Mouse (Mus musculus) liver, embryonic 15.5 days (tissue): ENCODE results near the gene C530008M17Rik. TPM values are rescaled to one million over a fixed set of nuclear protein-coding genes. Genes with fewer than 3 reads are reported as not detected.

Source experiments
- ATAC-seq: fragments of 200-750 bp; cut with Nextera tagmentation; 2 replicates; pipeline ENCODE4 v1.8.0; 2017; ENCODE audit warnings: moderate number of reproducible peaks, mild to moderate bottlenecking, moderate library complexity; ENCODE audit not compliant: insufficient read depth
- H3K27ac ChIP-seq: fragments of 300-500 bp; sonication (generic); replicated peaks from 2 replicates; pipeline ENCODE4 v1.5.1; 2015; ENCODE audit warnings: mild to moderate bottlenecking, inconsistent platforms
- H3K27me3 ChIP-seq: fragments of 300-500 bp; sonication (generic); 2 replicates; pipeline ENCODE4 v1.6.1; 2015; ENCODE audit warnings: mild to moderate bottlenecking, inconsistent platforms
- H3K36me3 ChIP-seq: fragments of 300-500 bp; sonication (generic); replicated peaks from 2 replicates; pipeline ENCODE4 v1.6.1; 2015; ENCODE audit warnings: moderate library complexity, mild to moderate bottlenecking, inconsistent platforms
- H3K4me1 ChIP-seq: fragments of 300-500 bp; sonication (generic); replicated peaks from 2 replicates; pipeline ENCODE4 v1.6.1; 2015; ENCODE audit warnings: inconsistent platforms
- H3K4me2 ChIP-seq: fragments of 300-500 bp; sonication (generic); 2 replicates; pipeline ENCODE4 v1.6.1; 2015; ENCODE audit warnings: moderate library complexity, mild to moderate bottlenecking, inconsistent platforms
- H3K4me3 ChIP-seq: fragments of 300-500 bp; sonication (generic); replicated peaks from 2 replicates; pipeline ENCODE4 v1.5.1; 2015; ENCODE audit warnings: mild to moderate bottlenecking, inconsistent platforms
- H3K9ac ChIP-seq: fragments of 300-500 bp; sonication (generic); 2 replicates; pipeline ENCODE4 v1.6.1; 2015; ENCODE audit warnings: moderate library complexity, mild to moderate bottlenecking, inconsistent platforms
- H3K9me3 ChIP-seq: fragments of 300-500 bp; sonication (generic); replicated peaks from 2 replicates; pipeline ENCODE4 v1.6.1; 2016; ENCODE audit warnings: inconsistent platforms
- WGBS: fragments of 180-500 bp; shearing (Covaris S2); methylation state at CpG from one replicate; pipeline ENCODE4 v1.1.7; 2015; ENCODE audit warnings: mixed read lengths; ENCODE audit not compliant: insufficient replicate concordance; 5-methylcytosine and 5-hydroxymethylcytosine counted together
- polyA plus RNA-seq: library from polyadenylated mRNA; unstranded; fragments of >200 nt; fragmentation: Nextera tagmentation; extraction: Ambion mirVana; gene quantifications from 2 replicates; pipeline ENCODE4 v1.2.1, GENCODE M21; 2015

C530008M17Rik gene
- polyA plus RNA-seq, 1 experiment from 2014 or later = 7.5 TPM

DNA sequence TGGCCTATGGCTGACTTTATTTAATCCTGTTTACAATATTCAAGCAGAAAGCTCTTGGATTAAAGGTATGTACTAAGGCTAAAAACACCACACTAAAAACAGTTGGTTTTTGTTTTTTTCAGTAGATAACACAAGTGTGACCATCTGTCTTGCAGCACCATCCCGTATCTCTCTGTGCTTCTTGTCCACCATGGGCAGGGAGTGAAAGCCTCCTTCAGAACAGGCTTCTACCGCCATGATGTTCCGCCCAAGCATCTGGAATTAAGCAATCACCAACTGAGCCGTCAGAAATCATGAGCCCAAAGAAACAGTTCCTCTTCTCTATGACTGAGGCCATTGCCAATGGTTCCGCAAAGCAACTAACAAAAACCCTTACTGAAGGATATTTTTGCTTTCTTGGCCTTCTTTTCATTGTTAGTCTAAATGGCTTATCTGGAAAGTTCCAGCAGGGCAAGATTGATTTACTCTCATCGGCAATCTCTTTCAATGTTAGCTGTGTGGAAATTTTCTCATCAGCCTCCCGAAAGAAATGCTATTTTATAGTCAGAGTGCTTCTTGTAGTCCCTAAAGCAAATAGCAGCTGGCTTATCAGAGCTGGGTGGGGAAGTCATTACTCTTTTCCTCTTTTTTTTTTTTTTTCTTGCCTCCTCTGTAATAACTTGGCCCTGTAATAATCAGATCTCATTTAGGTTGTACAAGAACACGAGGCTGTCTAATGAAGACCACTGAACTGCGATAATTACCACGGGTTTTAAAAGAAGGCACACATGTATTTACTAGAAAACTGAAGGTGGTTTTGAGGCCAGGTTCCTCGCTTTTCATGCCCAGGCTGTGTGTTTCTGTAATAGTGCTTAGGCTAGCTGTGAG lies 49.2 kb downstream of the C530008M17Rik start:
- Histone ChIP-seq H3K27ac (no peak overlapping the region), H3K27me3 (no peaks in the 10 kb centered on the region), H3K9ac (no peak overlapping the region), H3K4me3 (no peak overlapping the region), H3K9me3 (no peaks in the 10 kb centered on the region), H3K36me3 (no peaks in the 10 kb centered on the region), H3K4me1 (peaks cover 38% of the 10 kb centered on the region), H3K4me2 (no peak overlapping the region)
- ATAC-seq = no peak
- 62% methylated on average over 11 of the region's 11 CpGs for WGBS

DNA sequence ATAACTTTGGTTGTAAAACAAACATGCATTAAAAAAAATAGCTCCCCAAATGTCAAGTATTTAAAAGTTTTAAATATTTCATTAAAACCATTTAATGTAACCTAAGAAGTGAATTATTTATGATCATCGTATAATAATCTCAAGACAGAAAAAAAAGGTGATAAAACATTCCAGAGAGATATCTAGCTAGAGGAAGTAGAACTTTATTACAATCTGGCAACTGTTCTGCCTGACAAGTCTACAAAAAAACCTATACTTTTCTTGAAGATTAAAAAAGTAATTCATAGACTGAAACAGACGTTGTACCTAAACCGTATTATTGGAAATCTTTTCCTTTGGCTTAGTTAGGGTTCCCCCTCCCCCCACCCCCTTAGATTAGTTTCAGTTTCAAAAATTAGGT lies 50.8 kb downstream of the C530008M17Rik start:
- Histone ChIP-seq H3K36me3 (no peaks in the 10 kb centered on the region), H3K4me1 (peaks cover 36% of the 10 kb centered on the region), H3K27me3 (no peaks in the 10 kb centered on the region), H3K27ac (no peak overlapping the region), H3K4me2 (no peak overlapping the region), H3K9me3 (no peaks in the 10 kb centered on the region), H3K9ac (no peak overlapping the region), H3K4me3 (no peak overlapping the region)
- 77% methylated on average over 3 of the region's 3 CpGs for WGBS
- no peak for ATAC-seq

DNA sequence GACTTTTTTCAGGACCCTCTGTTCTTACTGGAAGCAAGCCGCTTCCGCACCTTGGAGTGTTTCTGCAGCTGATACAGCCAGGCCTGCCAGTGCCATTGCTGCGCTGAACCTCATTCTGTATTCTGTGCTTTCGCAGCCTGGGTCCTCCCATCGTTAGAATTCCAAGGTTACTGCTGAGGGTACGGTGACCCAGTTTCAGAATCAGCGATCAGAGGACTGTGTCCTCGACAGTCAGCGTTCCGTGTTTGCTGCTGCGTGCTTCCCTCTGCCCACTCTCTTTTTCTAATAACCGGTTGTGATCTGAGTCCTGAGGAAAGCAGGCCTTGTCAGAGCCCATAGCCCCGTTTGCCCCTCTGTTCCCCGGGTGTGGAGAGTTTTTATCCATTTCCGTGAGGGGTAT lies 51.7 kb downstream of the C530008M17Rik start:
- no peak overlapping the region for H3K4me2 ChIP-seq
- WGBS = 79% methylated on average over 15 of the region's 15 CpGs
- H3K36me3 ChIP-seq = no peaks in the 10 kb centered on the region
- H3K27me3 ChIP-seq = no peaks in the 10 kb centered on the region
- ATAC-seq = no peak
- no peak overlapping the region for H3K4me3 ChIP-seq
- H3K9me3 ChIP-seq = no peaks in the 10 kb centered on the region
- no peak overlapping the region for H3K27ac ChIP-seq
- H3K4me1 ChIP-seq = peaks cover 27% of the 10 kb centered on the region
- no peak overlapping the region for H3K9ac ChIP-seq

DNA sequence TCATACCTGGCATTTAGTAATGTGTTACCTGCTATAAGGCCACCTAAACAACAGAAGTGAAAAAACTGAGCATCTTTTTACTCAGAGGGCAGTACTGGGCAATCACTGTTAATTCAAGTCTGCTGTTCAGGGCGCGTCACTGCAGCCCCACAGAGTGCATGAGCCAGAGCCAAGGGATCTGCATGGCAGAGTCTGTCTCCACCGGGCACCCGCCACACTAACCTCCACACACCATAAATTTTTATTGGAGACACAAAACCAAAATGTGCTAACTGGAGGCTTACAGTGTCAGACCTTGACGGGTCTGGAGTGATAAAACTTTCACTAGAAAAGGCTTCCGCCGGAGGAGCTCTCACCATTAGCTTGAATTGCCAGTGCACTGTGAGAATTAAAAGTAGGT lies 57.4 kb downstream of the C530008M17Rik start:
- Histone ChIP-seq H3K4me3 (no peak overlapping the region), H3K9me3 (no peaks in the 10 kb centered on the region), H3K9ac (no peak overlapping the region), H3K4me2 (no peak overlapping the region), H3K4me1 (no peaks in the 10 kb centered on the region), H3K27ac (no peak overlapping the region), H3K27me3 (no peaks in the 10 kb centered on the region), H3K36me3 (no peaks in the 10 kb centered on the region)
- ATAC-seq = no peak
- WGBS = 77% methylated on average over 7 of the region's 7 CpGs

DNA sequence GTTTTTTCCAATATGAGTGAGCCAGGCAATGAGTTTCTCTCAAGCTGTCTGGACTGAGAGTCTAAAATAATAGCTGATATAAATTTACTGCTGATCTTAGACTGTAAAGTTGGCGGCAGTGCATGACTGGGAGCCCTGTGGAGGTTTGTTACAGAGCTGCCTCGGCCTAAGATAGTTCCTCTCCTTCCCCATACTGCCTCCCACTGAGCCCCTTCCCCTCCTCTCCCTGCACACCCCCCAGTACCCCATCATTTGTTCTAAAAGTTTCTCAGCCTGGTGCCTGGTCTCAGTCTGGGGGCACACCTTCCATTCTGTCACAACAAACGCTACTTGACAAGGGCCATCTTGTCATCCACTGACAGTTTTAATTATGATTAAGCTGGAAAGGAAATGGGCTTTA lies 63.6 kb downstream of the C530008M17Rik start:
- no peak overlapping the region for H3K27ac ChIP-seq
- ATAC-seq = no peak
- no peak overlapping the region for H3K4me2 ChIP-seq
- no peaks in the 10 kb centered on the region for H3K9me3 ChIP-seq
- 71% methylated on average over 3 of the region's 3 CpGs for WGBS
- H3K27me3 ChIP-seq = no peaks in the 10 kb centered on the region
- H3K36me3 ChIP-seq = peaks cover 3% of the 10 kb centered on the region; the same call in 1 of the 2 replicates
- H3K4me3 ChIP-seq = no peak overlapping the region
- no peak overlapping the region for H3K9ac ChIP-seq
- H3K4me1 ChIP-seq = no peaks in the 10 kb centered on the region

DNA sequence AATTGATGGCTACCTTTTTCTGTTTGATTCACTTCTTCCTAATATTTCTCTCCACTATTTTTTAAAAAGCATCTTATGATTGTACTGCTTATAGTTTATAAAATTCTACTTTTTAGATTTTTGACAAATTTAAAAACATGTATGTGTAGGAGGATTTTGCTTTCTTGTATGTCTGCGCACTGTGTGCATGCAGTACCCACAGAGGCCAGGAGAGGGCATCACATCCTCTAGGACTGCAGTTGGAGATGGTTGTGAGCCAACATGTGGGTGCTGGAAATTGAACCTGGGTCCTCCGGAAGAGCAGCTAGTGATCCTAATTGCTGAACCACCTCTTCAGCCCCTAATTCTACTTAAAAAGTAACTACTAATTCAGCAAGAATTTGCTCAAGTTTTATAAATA lies 68.6 kb downstream of the C530008M17Rik start:
- Histone ChIP-seq H3K4me2 (no peak overlapping the region), H3K36me3 (peaks cover 3% of the 10 kb centered on the region; the same call in 1 of the 2 replicates), H3K27me3 (no peaks in the 10 kb centered on the region), H3K4me3 (no peak overlapping the region), H3K27ac (no peak overlapping the region), H3K4me1 (no peaks in the 10 kb centered on the region), H3K9me3 (no peaks in the 10 kb centered on the region), H3K9ac (no peak overlapping the region)
- no peak for ATAC-seq
- 96% methylated on average over 2 of the region's 2 CpGs for WGBS

DNA sequence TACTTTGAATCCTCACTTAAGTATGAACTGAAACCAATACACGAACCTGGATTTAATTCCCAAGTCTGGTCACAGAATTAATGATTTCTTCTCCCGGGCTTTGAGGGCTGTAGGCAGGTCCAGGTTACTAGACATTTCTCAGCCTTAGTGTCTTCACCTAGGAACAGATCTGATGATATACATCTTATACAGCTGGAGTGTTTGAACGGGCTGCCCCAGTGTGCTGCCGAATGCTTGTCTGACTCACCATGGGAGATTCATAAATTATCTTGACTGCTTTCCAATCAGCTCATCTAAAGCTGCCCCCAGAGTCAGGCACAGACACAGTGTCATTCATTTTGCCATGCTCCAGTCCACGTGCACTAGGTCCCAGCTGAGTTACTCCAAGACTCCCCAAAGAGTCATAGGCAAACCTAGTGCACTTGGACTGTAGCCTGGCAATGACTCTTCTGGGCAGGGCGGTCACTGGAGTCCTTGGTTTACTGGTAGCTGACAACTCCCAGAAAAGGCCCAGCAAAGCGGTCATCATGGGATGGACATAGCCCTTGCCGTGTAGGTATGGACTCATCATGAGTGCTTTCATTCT lies 70.3 kb downstream of the C530008M17Rik start:
- WGBS = 84% methylated on average over 8 of the region's 8 CpGs
- Histone ChIP-seq H3K27me3 (no peaks in the 10 kb centered on the region), H3K4me3 (no peak overlapping the region), H3K36me3 (0 out of 2 replicates have a peak, but pooled peaks cover 2% of the 10 kb centered on the region), H3K4me1 (no peaks in the 10 kb centered on the region), H3K27ac (no peak overlapping the region), H3K9me3 (no peaks in the 10 kb centered on the region), H3K4me2 (no peak overlapping the region), H3K9ac (no peak overlapping the region)
- ATAC-seq = no peak

DNA sequence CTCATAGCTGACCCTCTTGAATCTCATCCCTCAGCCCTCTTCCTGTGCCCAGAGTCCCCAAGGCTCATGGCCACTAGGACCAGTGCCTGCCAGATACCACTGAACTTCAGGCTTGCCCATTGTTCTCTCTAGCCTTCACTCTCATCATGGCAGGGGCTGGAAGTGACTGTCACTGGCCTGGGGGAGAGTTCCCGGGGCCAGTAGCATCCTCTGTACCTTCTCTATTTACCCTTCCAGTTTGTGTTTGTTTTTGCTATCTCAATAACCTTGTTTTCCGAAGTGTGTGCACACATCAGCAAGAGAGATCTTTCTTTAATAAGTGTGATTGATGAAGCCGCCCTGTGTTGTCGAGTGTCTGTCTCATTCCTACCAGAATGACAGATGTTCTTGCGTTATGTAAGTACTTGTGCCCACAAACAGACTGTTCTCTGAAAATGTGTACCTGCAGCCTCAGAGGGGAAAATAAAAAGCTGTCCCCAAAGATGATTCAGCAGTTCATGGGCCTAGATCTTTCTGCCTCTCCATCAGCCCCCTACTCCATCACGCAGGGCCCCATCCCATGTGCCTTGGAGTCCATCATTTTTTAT lies 76.8 kb downstream of the C530008M17Rik start:
- H3K27me3 ChIP-seq = no peaks in the 10 kb centered on the region
- no peak overlapping the region for H3K4me2 ChIP-seq
- no peak for ATAC-seq
- no peaks in the 10 kb centered on the region for H3K36me3 ChIP-seq
- 75% methylated on average over 6 of the region's 6 CpGs for WGBS
- H3K4me3 ChIP-seq = no peak overlapping the region
- no peaks in the 10 kb centered on the region for H3K9me3 ChIP-seq
- no peak overlapping the region for H3K27ac ChIP-seq
- H3K4me1 ChIP-seq = no peaks in the 10 kb centered on the region
- H3K9ac ChIP-seq = no peak overlapping the region

DNA sequence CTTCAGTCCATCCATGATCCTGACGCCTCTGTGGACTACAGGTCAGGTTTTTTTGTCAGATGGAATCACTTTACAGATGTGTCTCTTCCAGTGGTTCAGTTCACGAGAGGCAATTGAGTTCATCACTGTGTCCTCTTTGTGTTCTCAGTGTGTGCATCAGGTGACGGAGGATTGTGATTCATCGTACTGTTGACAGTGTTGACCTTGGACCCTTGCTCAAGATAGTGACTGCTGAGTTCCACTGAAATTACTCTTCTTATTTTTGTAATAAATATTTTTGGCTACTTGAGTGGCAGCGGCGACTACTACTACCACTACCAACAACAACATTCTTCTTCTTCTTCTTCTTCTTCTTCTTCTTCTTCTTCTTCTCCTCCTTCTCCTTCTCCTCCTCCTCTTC lies 85.2 kb downstream of the C530008M17Rik start:
- Histone ChIP-seq H3K27ac (no peak overlapping the region), H3K4me1 (peaks cover 8% of the 10 kb centered on the region), H3K4me2 (no peak overlapping the region), H3K36me3 (no peaks in the 10 kb centered on the region), H3K9ac (no peak overlapping the region), H3K4me3 (no peak overlapping the region), H3K27me3 (no peaks in the 10 kb centered on the region), H3K9me3 (no peaks in the 10 kb centered on the region)
- WGBS = 79% methylated on average over 6 of the region's 6 CpGs
- ATAC-seq = no peak

DNA sequence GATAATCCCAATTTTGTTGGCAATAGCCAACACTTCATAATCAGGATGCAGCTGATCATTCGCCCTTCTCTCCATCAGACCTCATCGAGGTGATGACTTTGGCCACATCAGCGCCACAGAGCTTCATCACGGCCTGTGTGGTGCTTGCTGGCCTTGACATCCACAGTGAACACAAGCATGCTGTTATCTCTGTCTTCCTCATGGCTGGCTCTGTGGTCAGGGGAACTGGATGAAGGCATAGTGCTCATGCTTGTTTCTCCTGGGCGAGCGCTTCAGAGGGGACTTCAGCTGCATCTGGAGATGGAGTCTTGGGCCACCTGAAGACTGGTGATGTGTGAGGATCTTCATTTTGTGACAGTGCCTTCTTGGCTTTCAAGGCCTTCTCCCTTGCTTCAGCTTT lies 85.8 kb downstream of the C530008M17Rik start:
- H3K4me3 ChIP-seq = no peak overlapping the region
- no peaks in the 10 kb centered on the region for H3K27me3 ChIP-seq
- H3K9me3 ChIP-seq = no peaks in the 10 kb centered on the region
- H3K9ac ChIP-seq = no peak overlapping the region
- H3K4me2 ChIP-seq = no peak overlapping the region
- 63% methylated on average over 6 of the region's 6 CpGs for WGBS
- no peaks in the 10 kb centered on the region for H3K36me3 ChIP-seq
- ATAC-seq = no peak
- peaks cover 8% of the 10 kb centered on the region for H3K4me1 ChIP-seq
- H3K27ac ChIP-seq = no peak overlapping the region

DNA sequence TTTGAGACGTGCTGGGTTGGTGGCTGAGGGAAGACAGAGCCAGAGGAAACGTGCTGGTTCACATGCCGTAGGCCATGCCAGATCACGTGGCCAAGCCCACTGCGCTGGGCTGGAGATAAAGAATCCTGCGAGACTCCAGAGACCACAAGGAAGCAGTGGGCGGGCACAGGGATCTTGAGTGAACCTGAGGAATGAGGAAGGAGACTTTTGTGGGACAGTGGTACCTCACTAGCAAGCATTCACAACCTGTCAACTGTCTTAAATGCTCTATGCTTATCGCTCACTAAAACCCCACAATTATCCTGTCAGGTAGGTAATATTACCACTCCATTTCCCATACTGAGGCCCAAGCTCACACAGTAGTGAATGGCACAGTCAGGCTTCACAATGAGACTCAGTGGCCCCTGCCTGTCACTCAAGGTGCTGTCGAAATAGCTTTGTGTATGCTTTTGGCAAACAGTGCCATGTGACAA lies 88.5 kb downstream of the C530008M17Rik start:
- no peak overlapping the region for H3K4me3 ChIP-seq
- peaks cover 8% of the 10 kb centered on the region for H3K4me1 ChIP-seq
- 45% methylated on average over 9 of the region's 9 CpGs for WGBS
- H3K4me2 ChIP-seq = no peak overlapping the region
- no peaks in the 10 kb centered on the region for H3K9me3 ChIP-seq
- H3K27ac ChIP-seq = no peak overlapping the region
- no peak for ATAC-seq
- no peak overlapping the region for H3K9ac ChIP-seq
- H3K27me3 ChIP-seq = no peaks in the 10 kb centered on the region
- H3K36me3 ChIP-seq = no peaks in the 10 kb centered on the region
